Mouse (Mus musculus) liver, embryonic 12.5 days (tissue): ENCODE data around the gene Ror1. TPM values are rescaled to one million over a fixed set of nuclear protein-coding genes. Genes with fewer than 3 reads are reported as not detected.

Experiments
- ATAC-seq: fragments of 200-750 bp; cut with Nextera tagmentation; 2 replicates; pipeline ENCODE4 v1.8.0; 2017; ENCODE audit warnings: moderate number of reproducible peaks, mild to moderate bottlenecking, moderate library complexity
- H3K27ac ChIP-seq: fragments of 300-500 bp; sonication (generic); 2 replicates; pipeline ENCODE4 v1.5.1; 2016; ENCODE audit warnings: mild to moderate bottlenecking
- H3K27me3 ChIP-seq: fragments of 300-500 bp; sonication (generic); replicated peaks from 2 replicates; pipeline ENCODE4 v1.6.1; 2016; ENCODE audit warnings: mild to moderate bottlenecking, moderate library complexity
- H3K36me3 ChIP-seq: fragments of 300-500 bp; sonication (generic); 2 replicates; pipeline ENCODE4 v1.6.1; 2016; ENCODE audit warnings: mild to moderate bottlenecking, moderate library complexity
- H3K4me1 ChIP-seq: fragments of 300-500 bp; sonication (generic); 2 replicates; pipeline ENCODE4 v1.6.1; 2016
- H3K4me2 ChIP-seq: fragments of 300-500 bp; sonication (generic); 2 replicates; pipeline ENCODE4 v1.6.1; 2016; ENCODE audit warnings: mild to moderate bottlenecking, moderate library complexity
- H3K4me3 ChIP-seq: fragments of 300-500 bp; sonication (generic); 2 replicates; pipeline ENCODE4 v1.5.1; 2016; ENCODE audit warnings: mild to moderate bottlenecking, moderate library complexity
- H3K9ac ChIP-seq: fragments of 300-500 bp; sonication (generic); 2 replicates; pipeline ENCODE4 v1.6.1; 2016; ENCODE audit warnings: mild to moderate bottlenecking, moderate library complexity
- H3K9me3 ChIP-seq: fragments of 300-500 bp; sonication (generic); replicated peaks from 2 replicates; pipeline ENCODE4 v1.6.1; 2016; ENCODE audit warnings: mild to moderate bottlenecking, moderate library complexity
- WGBS: fragments of 180-500 bp; shearing (Covaris S2); methylation state at CpG from one replicate; pipeline ENCODE4 v1.1.7; 2016; ENCODE audit not compliant: insufficient replicate concordance; 5-methylcytosine and 5-hydroxymethylcytosine counted together
- polyA plus RNA-seq: library from polyadenylated mRNA; unstranded; fragments of >200 nt; fragmentation: Nextera tagmentation; extraction: Ambion mirVana; gene quantifications from 2 replicates; pipeline ENCODE4 v1.2.1, GENCODE M21; 2016

Ror1 gene
- polyA plus RNA-seq, 1 experiment from 2014 or later: 1.4 TPM

DNA sequence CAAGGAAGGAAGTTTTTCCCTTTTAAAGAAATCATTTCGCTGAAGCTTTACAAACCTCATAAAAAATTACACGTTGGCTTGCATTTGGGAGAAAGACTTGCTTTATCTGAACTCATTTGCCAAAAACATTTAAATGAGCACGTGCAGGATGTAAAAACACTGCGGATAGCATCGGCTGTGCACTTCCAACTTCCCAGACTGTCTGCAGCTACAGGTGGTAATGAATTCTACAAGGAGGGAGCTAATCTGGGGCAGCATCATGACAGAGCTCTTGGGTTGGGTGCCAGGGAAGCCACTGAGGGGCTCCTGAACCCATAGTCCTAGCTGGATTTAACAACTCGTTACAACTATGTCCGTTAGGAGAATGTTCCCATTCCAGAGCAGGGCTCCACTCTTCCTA is 268.1 kb downstream of the Ror1 start:
- Histone ChIP-seq H3K27me3 (no peaks in the 10 kb centered on the region), H3K27ac (no peak overlapping the region), H3K9me3 (no peaks in the 10 kb centered on the region), H3K4me2 (no peak overlapping the region), H3K4me3 (no peak overlapping the region), H3K36me3 (no peaks in the 10 kb centered on the region), H3K9ac (no peak overlapping the region), H3K4me1 (no peaks in the 10 kb centered on the region)
- WGBS: 74% methylated on average over 7 of the region's 7 CpGs
- no peak for ATAC-seq

DNA sequence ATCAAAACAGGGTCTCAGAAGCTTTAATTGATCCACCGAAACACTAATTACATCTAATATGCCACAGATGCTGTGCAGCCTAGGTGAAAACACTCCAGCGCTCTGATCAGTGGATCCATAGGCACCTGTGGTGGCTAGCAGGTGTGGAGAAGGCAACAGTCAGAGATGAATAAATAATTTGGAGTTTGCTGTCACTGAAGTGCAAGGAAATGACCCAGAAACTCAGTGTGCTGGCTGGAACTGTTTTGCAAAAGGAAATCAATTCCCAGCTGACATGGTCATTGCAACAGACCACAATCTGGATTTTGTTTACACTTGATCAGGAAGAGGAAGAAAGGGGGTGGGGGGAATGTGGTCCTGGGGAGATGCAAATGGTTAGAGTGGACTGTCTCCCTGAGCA is 273.1 kb downstream of the Ror1 start:
- Histone ChIP-seq H3K36me3 (no peaks in the 10 kb centered on the region), H3K4me2 (no peak overlapping the region), H3K27me3 (no peaks in the 10 kb centered on the region), H3K9ac (no peak overlapping the region), H3K9me3 (no peaks in the 10 kb centered on the region), H3K4me1 (no peaks in the 10 kb centered on the region), H3K4me3 (no peak overlapping the region), H3K27ac (no peak overlapping the region)
- no peak for ATAC-seq
- WGBS: 64% methylated on average over 2 of the region's 2 CpGs

- Histone ChIP-seq H3K4me2 (no peak overlapping the region), H3K4me1 (no peaks in the 10 kb centered on the region), H3K9ac (no peak overlapping the region), H3K27me3 (no peaks in the 10 kb centered on the region), H3K4me3 (no peak overlapping the region), H3K36me3 (no peaks in the 10 kb centered on the region), H3K9me3 (no peaks in the 10 kb centered on the region), H3K27ac (no peak overlapping the region)
- ATAC-seq: no peak
- WGBS: 67% methylated on average over 7 of the region's 7 CpGs
Measured at GRCm38 (mm10) chr4:100369541-100370174, 274.1 kb downstream of the Ror1 start.

DNA sequence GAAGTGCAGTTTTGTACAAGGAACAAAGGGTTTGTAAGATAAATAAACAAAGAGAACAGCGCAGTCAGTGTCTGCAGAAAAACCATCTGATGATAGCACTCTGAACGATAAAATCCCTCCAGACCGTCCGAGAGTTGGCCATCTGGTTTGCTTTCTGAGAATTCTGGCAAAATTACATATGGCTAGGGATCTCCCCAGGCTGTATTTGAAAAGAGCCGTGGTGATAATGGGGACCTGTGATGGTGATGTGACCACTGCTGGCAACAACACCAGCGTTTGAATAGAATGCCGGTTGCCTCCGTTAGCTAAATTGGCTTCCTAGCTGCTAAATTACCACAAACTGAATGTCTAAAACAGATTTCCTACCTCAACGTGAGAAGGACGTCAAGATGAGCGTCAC is 277.2 kb downstream of the Ror1 start:
- 68% methylated on average over 11 of the region's 11 CpGs for WGBS
- no peaks in the 10 kb centered on the region for H3K9me3 ChIP-seq
- ATAC-seq: no peak

DNA sequence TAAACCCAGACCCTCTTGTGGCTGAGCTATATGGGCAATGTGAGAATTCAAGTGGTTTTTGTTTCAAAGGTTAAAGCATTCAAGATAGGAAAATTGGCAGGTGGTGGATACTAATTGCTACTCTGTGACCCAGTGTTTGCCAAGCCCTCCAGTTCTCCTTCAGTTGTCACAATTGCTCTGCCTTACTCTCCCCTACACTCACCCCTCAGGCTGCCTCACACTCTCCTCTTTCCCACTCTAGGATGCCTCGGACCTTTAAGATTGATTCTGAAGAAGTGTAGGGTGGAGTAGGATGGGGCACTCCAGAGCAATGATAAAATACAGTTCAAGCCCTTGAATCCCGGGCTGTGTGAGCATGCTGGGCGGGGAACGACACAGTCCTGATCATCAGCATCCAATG is 278.2 kb downstream of the Ror1 start:
- H3K27me3 ChIP-seq: no peaks in the 10 kb centered on the region
- WGBS: 60% methylated on average over 4 of the region's 4 CpGs
- ATAC-seq: no peak

More for the DNA sequence above, 277.2 kb downstream of the Ror1 start:
- Histone ChIP-seq H3K4me3 (no peak overlapping the region), H3K4me2 (no peak overlapping the region), H3K27me3 (no peaks in the 10 kb centered on the region), H3K36me3 (no peaks in the 10 kb centered on the region), H3K27ac (no peak overlapping the region), H3K9ac (no peak overlapping the region), H3K4me1 (no peaks in the 10 kb centered on the region)

GRCm38 (mm10) chr4:100375286-100375685 is 279.7 kb downstream of the Ror1 start:
- Histone ChIP-seq H3K4me3 (no peak overlapping the region), H3K9me3 (no peaks in the 10 kb centered on the region), H3K27me3 (no peaks in the 10 kb centered on the region), H3K4me2 (no peak overlapping the region), H3K36me3 (no peaks in the 10 kb centered on the region), H3K9ac (no peak overlapping the region), H3K4me1 (no peaks in the 10 kb centered on the region), H3K27ac (no peak overlapping the region)
- WGBS: 63% methylated on average over 5 of the region's 5 CpGs
- ATAC-seq: no peak

More for the DNA sequence above, 278.2 kb downstream of the Ror1 start:
- no peaks in the 10 kb centered on the region for H3K36me3 ChIP-seq
- H3K4me2 ChIP-seq: no peak overlapping the region
- no peak overlapping the region for H3K4me3 ChIP-seq
- H3K9ac ChIP-seq: no peak overlapping the region
- H3K4me1 ChIP-seq: no peaks in the 10 kb centered on the region
- no peak overlapping the region for H3K27ac ChIP-seq
- H3K9me3 ChIP-seq: no peaks in the 10 kb centered on the region

GRCm38 (mm10) chr4:100376163-100376562 is 280.6 kb downstream of the Ror1 start:
- H3K36me3 ChIP-seq: no peaks in the 10 kb centered on the region
- ATAC-seq: no peak
- no peaks in the 10 kb centered on the region for H3K9me3 ChIP-seq
- no peak overlapping the region for H3K9ac ChIP-seq
- H3K27me3 ChIP-seq: no peaks in the 10 kb centered on the region
- H3K4me1 ChIP-seq: no peaks in the 10 kb centered on the region
- no peak overlapping the region for H3K4me3 ChIP-seq
- WGBS: 75% methylated on average over 6 of the region's 6 CpGs
- H3K4me2 ChIP-seq: no peak overlapping the region
- H3K27ac ChIP-seq: no peak overlapping the region

DNA sequence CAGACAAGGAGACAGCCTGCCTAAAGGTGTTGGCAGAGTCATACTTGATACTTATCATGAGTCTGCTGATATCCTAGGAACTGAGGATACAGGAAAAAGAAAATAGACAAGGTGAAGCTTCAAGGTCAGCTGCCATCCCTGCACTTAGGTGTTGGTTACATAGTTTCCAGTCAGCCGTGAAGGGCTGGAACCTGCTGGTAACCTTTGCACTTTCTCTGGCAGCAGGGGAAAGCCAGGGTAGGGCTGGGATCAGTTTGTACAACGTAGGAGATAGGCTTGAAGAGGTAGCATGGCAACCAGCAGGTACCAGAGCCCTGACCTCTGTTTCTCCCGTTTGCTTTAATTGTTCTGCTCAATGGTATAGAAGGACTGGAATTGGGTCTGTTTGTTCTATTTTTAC is 281.6 kb downstream of the Ror1 start:
- H3K9ac ChIP-seq: no peak overlapping the region
- no peak overlapping the region for H3K4me2 ChIP-seq
- H3K4me3 ChIP-seq: no peak overlapping the region
- H3K27me3 ChIP-seq: no peaks in the 10 kb centered on the region
- H3K9me3 ChIP-seq: no peaks in the 10 kb centered on the region
- no peak overlapping the region for H3K27ac ChIP-seq
- H3K36me3 ChIP-seq: no peaks in the 10 kb centered on the region
- no peaks in the 10 kb centered on the region for H3K4me1 ChIP-seq
- 56% methylated on average over 3 of the region's 3 CpGs for WGBS
- no peak for ATAC-seq

- Histone ChIP-seq H3K36me3 (no peaks in the 10 kb centered on the region), H3K4me3 (no peak overlapping the region), H3K9me3 (no peaks in the 10 kb centered on the region), H3K4me1 (no peaks in the 10 kb centered on the region), H3K27me3 (no peaks in the 10 kb centered on the region), H3K4me2 (no peak overlapping the region), H3K27ac (no peak overlapping the region), H3K9ac (no peak overlapping the region)
- 70% methylated on average over 4 of the region's 4 CpGs for WGBS
- ATAC-seq: no peak
Measured at GRCm38 (mm10) chr4:100377996-100378395, 282.4 kb downstream of the Ror1 start.

DNA sequence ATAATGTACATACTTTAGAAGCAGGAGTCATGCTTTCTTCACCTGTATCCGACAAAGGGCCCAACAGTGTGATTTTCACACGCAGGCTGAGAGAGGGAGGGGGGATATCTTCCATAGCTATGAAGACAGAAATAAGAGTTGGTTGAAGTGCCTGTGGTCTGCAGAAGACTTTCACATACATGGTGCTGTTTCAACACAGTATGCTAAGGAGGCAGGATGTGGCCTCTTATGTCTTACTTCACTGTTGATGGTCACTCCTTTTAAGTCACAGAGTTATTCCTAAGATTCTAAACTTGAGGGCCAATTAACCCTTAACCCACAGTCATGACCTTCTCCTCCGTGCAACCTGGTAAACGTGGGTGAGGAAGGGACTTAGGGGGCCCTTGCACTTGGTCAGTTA is 286.2 kb downstream of the Ror1 start:
- H3K4me2 ChIP-seq: no peak overlapping the region
- no peak for ATAC-seq
- H3K27ac ChIP-seq: no peak overlapping the region
- 55% methylated on average over 4 of the region's 4 CpGs for WGBS
- no peaks in the 10 kb centered on the region for H3K4me1 ChIP-seq
- H3K4me3 ChIP-seq: no peak overlapping the region
- H3K9me3 ChIP-seq: no peaks in the 10 kb centered on the region
- H3K36me3 ChIP-seq: no peaks in the 10 kb centered on the region
- H3K27me3 ChIP-seq: no peaks in the 10 kb centered on the region
- H3K9ac ChIP-seq: no peak overlapping the region

- WGBS: 60% methylated on average over 5 of the region's 5 CpGs
Measured at GRCm38 (mm10) chr4:100386272-100386988, 290.8 kb downstream of the Ror1 start.

GRCm38 (mm10) chr4:100390436-100390835 is 294.8 kb downstream of the Ror1 start:
- H3K27me3 ChIP-seq: no peaks in the 10 kb centered on the region
- no peaks in the 10 kb centered on the region for H3K4me1 ChIP-seq
- no peak overlapping the region for H3K4me2 ChIP-seq
- WGBS: 74% methylated on average over 6 of the region's 6 CpGs
- no peak overlapping the region for H3K27ac ChIP-seq
- no peaks in the 10 kb centered on the region for H3K36me3 ChIP-seq
- ATAC-seq: no peak
- H3K9ac ChIP-seq: no peak overlapping the region
- H3K9me3 ChIP-seq: no peaks in the 10 kb centered on the region
- no peak overlapping the region for H3K4me3 ChIP-seq

More at GRCm38 (mm10) chr4:100386272-100386988, 290.8 kb downstream of the Ror1 start:
- ATAC-seq: no peak
- no peaks in the 10 kb centered on the region for H3K9me3 ChIP-seq
- H3K36me3 ChIP-seq: no peaks in the 10 kb centered on the region
- H3K4me1 ChIP-seq: no peaks in the 10 kb centered on the region
- H3K9ac ChIP-seq: no peak overlapping the region
- H3K27ac ChIP-seq: no peak overlapping the region
- H3K4me3 ChIP-seq: no peak overlapping the region
- no peak overlapping the region for H3K4me2 ChIP-seq
- no peaks in the 10 kb centered on the region for H3K27me3 ChIP-seq
